Mouse (Mus musculus): ENCODE measurements at regions not wholly inside any gene's neighbourhood (a gene's known extent, or its start where the extent isn't known, plus 50 kb on each side); places are given as distances from the start of the nearest gene placed in this dataset.
"Not testable (repeated sequence)": the region's sequence is repeated elsewhere in the genome, so short reads cannot be mapped to it uniquely, and the experiment has no call there.

- no peak for DNase-seq
- intact Hi-C loops (cut with DNase I): no loop called here
These were observed 114.8 kb downstream of the Galc start for GRCm38 (mm10) chr12:98144464-98144863.

- DNase-seq: no peak
- intact Hi-C loops (cut with DNase I): no loop called here
These were observed 116.1 kb downstream of the Galc start for GRCm38 (mm10) chr12:98143170-98143569.

GRCm38 (mm10) chr12:98139906-98140305 lies 119.4 kb downstream of the Galc start:
- DNase-seq; intact Hi-C loops (cut with DNase I): not testable (repeated sequence)

- intact Hi-C loops (cut with DNase I): no loop called here
- DNase-seq: no peak
These were observed 128.0 kb downstream of the Galc start for GRCm38 (mm10) chr12:98131276-98131675.

GRCm38 (mm10) chr12:98123541-98123940 lies 135.7 kb downstream of the Galc start:
- no peak for DNase-seq
- intact Hi-C loops (cut with DNase I): no loop called here

- no peak for DNase-seq
- intact Hi-C loops (cut with DNase I): no loop called here
These were observed 151.2 kb downstream of the Galc start for GRCm38 (mm10) chr12:98108039-98108438.

- no peak for DNase-seq
- intact Hi-C loops (cut with DNase I): no loop called here
These were observed 152.2 kb downstream of the Galc start for GRCm38 (mm10) chr12:98106789-98107684.

- intact Hi-C loops (cut with DNase I): no loop called here
- no peak for DNase-seq
These were observed 153.0 kb downstream of the Galc start for GRCm38 (mm10) chr12:98106151-98106788.

GRCm38 (mm10) chr12:98105749-98106148 lies 153.5 kb downstream of the Galc start:
- intact Hi-C loops (cut with DNase I): no loop called here
- no peak for DNase-seq

GRCm38 (mm10) chr12:98090171-98090570 lies 169.1 kb downstream of the Galc start:
- intact Hi-C loops (cut with DNase I): no loop called here
- no peak for DNase-seq

- intact Hi-C loops (cut with DNase I): no loop called here
- no peak for DNase-seq
These were observed 180.9 kb downstream of the Galc start for GRCm38 (mm10) chr12:98078351-98078750.

GRCm38 (mm10) chr12:98075580-98075979 lies 183.7 kb downstream of the Galc start:
- DNase-seq: no peak
- intact Hi-C loops (cut with DNase I): no loop called here

GRCm38 (mm10) chr12:98069110-98069509 lies 190.1 kb downstream of the Galc start:
- intact Hi-C loops (cut with DNase I): no loop called here
- no peak for DNase-seq

- intact Hi-C loops (cut with DNase I): no loop called here
- no peak for DNase-seq
These were observed 199.7 kb downstream of the Galc start for GRCm38 (mm10) chr12:98059419-98060180.

GRCm38 (mm10) chr12:98058977-98059376 lies 200.3 kb downstream of the Galc start:
- no peak for DNase-seq
- intact Hi-C loops (cut with DNase I): no loop called here

GRCm38 (mm10) chr12:98050934-98051333 lies 208.3 kb downstream of the Galc start:
- intact Hi-C loops (cut with DNase I): no loop called here

GRCm38 (mm10) chr12:98050500-98050899 lies 208.8 kb downstream of the Galc start:
- no peak for DNase-seq
- intact Hi-C loops (cut with DNase I): no loop called here

More at GRCm38 (mm10) chr12:98050934-98051333, 208.3 kb downstream of the Galc start:
- DNase-seq: no peak

- intact Hi-C loops (cut with DNase I): no loop called here
- DNase-seq: no peak
These were observed 209.2 kb downstream of the Galc start for GRCm38 (mm10) chr12:98050057-98050456.

- no peak for DNase-seq
- intact Hi-C loops (cut with DNase I): no loop called here
These were observed 211.5 kb downstream of the Galc start for GRCm38 (mm10) chr12:98047765-98048164.

- no peak for DNase-seq
- intact Hi-C loops (cut with DNase I): no loop called here
These were observed 212.5 kb downstream of the Galc start for GRCm38 (mm10) chr12:98046459-98047440.

Data from gastrocnemius, postnatal 36 days (tissue).